Mouse (Mus musculus): ENCODE results near the gene 1600014C10Rik.

GRCm38 (mm10) chr7:38152571-38152970 is 30.4 kb upstream of the 1600014C10Rik start:
- no peak for TF ChIP-seq CTCF (IDR thresholded peaks at IDR 0.05; ENCODE audit: borderline replicate concordance, insufficient read depth, low read depth, low read length)
- no peak for TF ChIP-seq POLR2A (IDR thresholded peaks at IDR 0.05; ENCODE audit: borderline replicate concordance, insufficient read depth, low read length)
